Mouse (Mus musculus): ENCODE data around the gene Slc25a47. TPM values are rescaled to one million over a fixed set of nuclear protein-coding genes. Genes with fewer than 3 reads are reported as not detected.

Slc25a47 gene
- polyA plus RNA-seq, 1 experiment, result 10.1 TPM

- DNase-seq (ENCODE audit: extremely low spot score in 1 of 2, low spot score in 1 of 2), result no peak
These were observed 68.4 kb downstream of the Slc25a47 start for GRCm38 (mm10) chr12:108904276-108904653.

- no peak for DNase-seq (ENCODE audit: extremely low spot score in 1 of 2, low spot score in 1 of 2)
These were observed 69.9 kb downstream of the Slc25a47 start for GRCm38 (mm10) chr12:108905620-108906302.

- no peak for DNase-seq (ENCODE audit: extremely low spot score in 1 of 2, low spot score in 1 of 2)
These were observed 70.6 kb downstream of the Slc25a47 start for GRCm38 (mm10) chr12:108906398-108906797.

Other genes starting within 250 kb of the Slc25a47 start
- gene Degs2, start 133.7 kb upstream of the Slc25a47 start, polyA plus RNA-seq (2012; rRNA removed), result 8.4 and 9.4 TPM in 2 replicates
- 25.0 and 25.2 TPM in 2 replicates for gene Yy1, start 43.1 kb upstream of the Slc25a47 start, polyA plus RNA-seq (2012; rRNA removed)
- gene Slc25a29, start 163 bp upstream of the Slc25a47 start, polyA plus RNA-seq (2012; rRNA removed), result 19.4 and 20.3 TPM in 2 replicates
- gene Wdr25, start 57.6 kb downstream of the Slc25a47 start, polyA plus RNA-seq (2012; rRNA removed), result 17.4 and 20.0 TPM in 2 replicates
- gene Wars, start 58.1 kb downstream of the Slc25a47 start, polyA plus RNA-seq (2012; rRNA removed), result 93.5 and 97.7 TPM in 2 replicates
- 153 and 154 TPM in 2 replicates for gene Begain, start 232.2 kb downstream of the Slc25a47 start, polyA plus RNA-seq (2012; rRNA removed)